Mouse (Mus musculus): ENCODE results near the gene Akr7a5. TPM values are rescaled to one million over a fixed set of nuclear protein-coding genes. Genes with fewer than 3 reads are reported as not detected.

The Akr7a5 gene
- polyA plus RNA-seq, 1 experiment from 2014 or later = 220 TPM

DNA sequence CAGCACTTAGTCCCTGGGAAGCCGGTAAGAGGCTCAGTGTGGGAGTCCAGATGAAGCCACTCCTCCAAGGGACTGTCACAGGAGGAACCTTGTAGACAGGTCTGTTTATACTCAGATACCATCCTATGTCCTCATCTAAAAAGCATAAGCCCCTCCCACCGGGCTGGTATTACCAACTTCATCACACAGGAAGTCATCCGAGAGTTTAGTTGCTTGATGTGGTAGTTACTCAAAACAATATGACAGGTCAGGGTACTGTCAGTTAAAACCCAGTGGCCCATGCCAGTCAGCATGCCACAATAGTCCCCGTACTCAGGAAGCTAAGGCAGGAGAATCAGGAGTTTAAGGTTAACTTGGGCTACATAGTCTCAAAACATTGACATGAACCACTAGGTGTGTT lies 9.2 kb downstream of the Akr7a5 start:
- H3K36me3 ChIP-seq (ENCODE audit: insufficient read depth, low read length) = 0 out of 2 replicates have a peak, but pooled peaks cover 9% of the 10 kb centered on the region
- H3K9me3 ChIP-seq (replicated peaks; ENCODE audit: low read length) = no peaks in the 10 kb centered on the region
- no peak for TF ChIP-seq CTCF (IDR thresholded peaks at IDR 0.05; ENCODE audit: low read depth)
- no peak overlapping the region for H3K9ac ChIP-seq (ENCODE audit: low read depth, low read length)
- H3K4me2 ChIP-seq (ENCODE audit: low read length) = no peak overlapping the region
- no peak overlapping the region for H3K27ac ChIP-seq
- no peak overlapping the region for H3K4me3 ChIP-seq (replicated peaks; ENCODE audit: low read depth, low read length)
- 91% methylated on average over 4 of the region's 4 CpGs for WGBS
- ATAC-seq (replicated peaks; ENCODE audit: low FRiP score, low read depth) (no peak), DNase-seq (ENCODE audit: low spot score) (no peak)
- no peaks in the 10 kb centered on the region for H3K4me1 ChIP-seq (replicated peaks; ENCODE audit: insufficient read depth, low read length)
- no peaks in the 10 kb centered on the region for H3K27me3 ChIP-seq (ENCODE audit: insufficient read depth, low read length)

DNA sequence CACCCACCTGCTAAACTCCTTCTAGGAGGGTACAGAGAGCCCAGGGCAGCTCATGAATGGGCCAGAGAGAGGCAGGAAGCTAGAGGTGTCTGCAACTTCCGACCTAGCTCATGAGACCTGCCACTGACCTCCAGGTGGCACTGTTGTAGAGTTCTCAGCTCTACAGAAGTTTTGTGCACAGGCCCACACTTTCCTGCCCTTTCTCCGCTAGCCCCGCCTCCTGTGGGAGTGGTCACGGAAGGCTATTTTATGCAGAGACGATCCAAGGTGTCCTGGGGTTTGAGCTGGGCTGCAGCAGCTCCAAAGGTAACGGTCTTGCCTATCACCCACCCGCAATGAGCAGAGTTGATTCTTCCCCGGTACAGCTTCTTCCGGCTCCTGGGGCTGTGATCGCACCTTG lies 20.1 kb downstream of the Akr7a5 start:
- H3K27me3 ChIP-seq (ENCODE audit: insufficient read depth, low read length) = no peaks in the 10 kb centered on the region
- H3K9me3 ChIP-seq (replicated peaks; ENCODE audit: low read length) = no peaks in the 10 kb centered on the region
- H3K27ac ChIP-seq = no peak overlapping the region
- no peak overlapping the region for H3K9ac ChIP-seq (ENCODE audit: low read depth, low read length)
- no peaks in the 10 kb centered on the region for H3K4me1 ChIP-seq (replicated peaks; ENCODE audit: insufficient read depth, low read length)
- peak overlapping the region; percentile 52 for H3K4me2 ChIP-seq (ENCODE audit: low read length)
- H3K4me3 ChIP-seq (replicated peaks; ENCODE audit: low read depth, low read length) = peak overlapping the region; percentile 18; the same call in 1 of the 2 replicates
- WGBS = 13% methylated on average over 10 of the region's 10 CpGs
- peak; percentile 81 for ATAC-seq (replicated peaks; ENCODE audit: low FRiP score, low read depth)
- peak; percentile 82 for TF ChIP-seq CTCF (IDR thresholded peaks at IDR 0.05; ENCODE audit: low read depth)
- no peaks in the 10 kb centered on the region for H3K36me3 ChIP-seq (ENCODE audit: insufficient read depth, low read length)
- peak; percentile 92 for DNase-seq (ENCODE audit: low spot score)

- H3K27ac ChIP-seq = peak overlapping the region; percentile 31; the same call in 1 of the 2 replicates
These were observed 24.2 kb downstream of the Akr7a5 start for GRCm38 (mm10) chr4:139334631-139335295.

DNA sequence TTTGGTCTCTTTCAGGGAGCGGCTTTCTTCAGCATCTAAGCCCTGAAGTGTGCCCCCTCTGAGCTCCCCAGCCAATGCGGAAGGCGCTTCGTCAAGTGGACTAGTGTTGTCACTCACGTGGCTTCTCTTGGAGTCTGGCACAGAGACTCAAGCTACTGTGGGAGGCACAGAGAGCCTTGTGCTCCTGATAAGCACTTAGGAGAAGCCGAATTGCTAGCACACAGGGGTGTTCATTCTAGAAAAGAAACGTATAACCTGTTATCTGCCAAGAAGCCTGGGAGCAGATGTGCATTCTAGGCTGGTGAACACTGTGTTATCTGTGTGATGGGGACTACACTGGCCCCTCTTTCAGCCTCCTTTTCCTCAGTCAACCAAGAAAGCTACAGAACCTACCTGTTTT lies 25.0 kb downstream of the Akr7a5 start:
- no peak for ATAC-seq (replicated peaks; ENCODE audit: low FRiP score, low read depth)
- Histone ChIP-seq H3K4me1 (replicated peaks; ENCODE audit: insufficient read depth, low read length) (no peaks in the 10 kb centered on the region), H3K9me3 (replicated peaks; ENCODE audit: low read length) (no peaks in the 10 kb centered on the region), H3K36me3 (ENCODE audit: insufficient read depth, low read length) (no peaks in the 10 kb centered on the region), H3K27ac (peak overlapping the region; percentile 31; the same call in 1 of the 2 replicates), H3K27me3 (ENCODE audit: insufficient read depth, low read length) (no peaks in the 10 kb centered on the region), H3K9ac (ENCODE audit: low read depth, low read length) (no peak overlapping the region), H3K4me2 (ENCODE audit: low read length) (no peak overlapping the region), H3K4me3 (replicated peaks; ENCODE audit: low read depth, low read length) (no peak overlapping the region)
- no peak for DNase-seq (ENCODE audit: low spot score)
- TF ChIP-seq CTCF (IDR thresholded peaks at IDR 0.05; ENCODE audit: low read depth) = no peak
- 71% methylated on average over 7 of the region's 7 CpGs for WGBS

More at GRCm38 (mm10) chr4:139334631-139335295, 24.2 kb downstream of the Akr7a5 start:
- H3K4me3 ChIP-seq (replicated peaks; ENCODE audit: low read depth, low read length) = no peak overlapping the region
- ATAC-seq (replicated peaks; ENCODE audit: low FRiP score, low read depth) = peak; percentile 64; the same call in 1 of the 2 replicates
- H3K4me1 ChIP-seq (replicated peaks; ENCODE audit: insufficient read depth, low read length) = no peaks in the 10 kb centered on the region
- DNase-seq (ENCODE audit: low spot score) = peak; percentile 33
- H3K27me3 ChIP-seq (ENCODE audit: insufficient read depth, low read length) = no peaks in the 10 kb centered on the region
- no peak overlapping the region for H3K4me2 ChIP-seq (ENCODE audit: low read length)
- H3K36me3 ChIP-seq (ENCODE audit: insufficient read depth, low read length) = no peaks in the 10 kb centered on the region
- WGBS = 50% methylated on average over 8 of the region's 9 CpGs
- no peak for TF ChIP-seq CTCF (IDR thresholded peaks at IDR 0.05; ENCODE audit: low read depth)
- H3K9me3 ChIP-seq (replicated peaks; ENCODE audit: low read length) = no peaks in the 10 kb centered on the region
- H3K9ac ChIP-seq (ENCODE audit: low read depth, low read length) = no peak overlapping the region

DNA sequence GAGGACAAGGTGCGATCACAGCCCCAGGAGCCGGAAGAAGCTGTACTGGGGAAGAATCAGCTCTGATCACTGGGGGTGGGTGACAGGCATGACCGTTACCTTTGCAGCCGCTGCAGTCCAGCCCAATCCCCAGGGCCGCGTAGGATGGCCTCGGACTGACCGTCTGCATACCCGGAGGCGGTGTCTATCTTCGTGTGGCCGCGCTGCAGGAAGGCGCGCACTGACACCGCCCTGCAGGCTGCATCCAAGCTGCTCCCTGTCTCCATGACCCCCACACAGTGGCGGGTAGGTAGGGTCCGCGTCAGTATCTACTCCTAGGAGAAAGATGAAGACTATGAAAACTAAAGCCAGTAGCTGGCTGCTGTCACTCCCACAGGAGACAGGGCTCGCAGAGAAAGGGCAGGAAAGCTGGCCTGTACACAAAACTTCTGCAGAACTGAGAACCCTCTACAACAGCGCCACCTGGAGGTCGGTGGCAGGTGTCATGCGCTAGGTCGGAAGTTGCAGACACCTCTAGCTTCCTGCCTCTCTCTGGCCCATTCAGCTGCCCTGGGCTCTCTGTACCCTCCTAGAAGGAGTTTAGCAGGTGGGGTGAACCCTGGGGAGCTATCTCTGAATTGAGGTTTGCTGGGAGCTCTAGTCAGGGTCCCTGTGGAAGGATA lies 26.4 kb downstream of the Akr7a5 start:
- DNase-seq (ENCODE audit: low spot score) = peak; percentile 90
- H3K36me3 ChIP-seq (ENCODE audit: insufficient read depth, low read length) = no peaks in the 10 kb centered on the region
- H3K4me3 ChIP-seq (replicated peaks; ENCODE audit: low read depth, low read length) = peak overlapping the region; percentile 21
- no peaks in the 10 kb centered on the region for H3K4me1 ChIP-seq (replicated peaks; ENCODE audit: insufficient read depth, low read length)
- H3K27me3 ChIP-seq (ENCODE audit: insufficient read depth, low read length) = no peaks in the 10 kb centered on the region
- TF ChIP-seq CTCF (IDR thresholded peaks at IDR 0.05; ENCODE audit: low read depth) = peak; percentile 92
- H3K9me3 ChIP-seq (replicated peaks; ENCODE audit: low read length) = no peaks in the 10 kb centered on the region
- WGBS = 30% methylated on average over 24 of the region's 24 CpGs
- peak overlapping the region; percentile 50 for H3K4me2 ChIP-seq (ENCODE audit: low read length)
- H3K27ac ChIP-seq = no peak overlapping the region
- 0 out of 2 replicates have a peak overlapping the region, but pooled peaks have one; percentile 35 for H3K9ac ChIP-seq (ENCODE audit: low read depth, low read length)
- peak; percentile 73 for ATAC-seq (replicated peaks; ENCODE audit: low FRiP score, low read depth)

DNA sequence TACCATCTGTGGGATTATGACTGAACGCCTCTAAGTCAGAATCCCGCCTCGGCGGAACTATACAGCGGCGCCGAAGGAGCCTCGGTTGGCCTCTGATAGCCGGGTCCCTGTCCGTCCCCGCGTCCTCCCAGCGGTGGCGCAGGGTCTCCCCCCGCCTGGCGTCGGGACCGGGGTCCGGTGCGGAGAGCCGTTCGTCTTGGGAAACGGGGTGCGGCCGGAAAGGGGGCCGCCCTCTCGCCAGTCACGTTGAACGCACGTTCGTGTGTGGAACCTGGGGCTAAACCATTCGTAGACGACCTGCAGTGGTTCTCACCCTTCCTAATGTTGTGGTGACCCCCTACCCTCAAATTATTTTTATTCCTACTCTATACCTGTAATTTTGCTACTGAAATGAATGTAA lies 27.6 kb downstream of the Akr7a5 start:
- no peak for TF ChIP-seq CTCF (IDR thresholded peaks at IDR 0.05; ENCODE audit: low read depth)
- no peaks in the 10 kb centered on the region for H3K36me3 ChIP-seq (ENCODE audit: insufficient read depth, low read length)
- no peak overlapping the region for H3K4me2 ChIP-seq (ENCODE audit: low read length)
- WGBS = 61% methylated on average over 33 of the region's 33 CpGs
- no peaks in the 10 kb centered on the region for H3K27me3 ChIP-seq (ENCODE audit: insufficient read depth, low read length)
- no peak overlapping the region for H3K27ac ChIP-seq
- ATAC-seq (replicated peaks; ENCODE audit: low FRiP score, low read depth) (no peak), DNase-seq (ENCODE audit: low spot score) (no peak)
- H3K4me3 ChIP-seq (replicated peaks; ENCODE audit: low read depth, low read length) = no peak overlapping the region
- H3K9me3 ChIP-seq (replicated peaks; ENCODE audit: low read length) = no peaks in the 10 kb centered on the region
- H3K4me1 ChIP-seq (replicated peaks; ENCODE audit: insufficient read depth, low read length) = no peaks in the 10 kb centered on the region
- no peak overlapping the region for H3K9ac ChIP-seq (ENCODE audit: low read depth, low read length)

Data from kidney, postnatal 0 days (tissue).